Mouse (Mus musculus) myocyte (in vitro differentiated cells): ENCODE data around the gene Ppil6.

Experiments
- CEBPB ChIP-seq: IDR thresholded peaks from 2 replicates; pipeline ENCODE4 v1.6.1; 2011; ENCODE audit warnings: mild to moderate bottlenecking, moderate library complexity; ENCODE audit not compliant: poor library complexity, insufficient read depth, severe bottlenecking
- E2F4 ChIP-seq: IDR thresholded peaks from one replicate; pipeline ENCODE4 v1.6.1; 2011; ENCODE audit warnings: mild to moderate bottlenecking, control low read depth, moderate library complexity; ENCODE audit not compliant: insufficient read depth
- MAX ChIP-seq: IDR thresholded peaks from one replicate; pipeline ENCODE4 v1.6.1; 2011; ENCODE audit warnings: low read depth, mild to moderate bottlenecking, control low read depth
- MYOD1 ChIP-seq, 3 experiments: IDR thresholded peaks; one replicate each; pipeline ENCODE4 v1.6.1; 2011; ENCODE audit warnings: control low read depth in 2 of 3, low read depth in 2 of 3, mild to moderate bottlenecking in 2 of 3, moderate library complexity in 1 of 3; ENCODE audit not compliant: insufficient read length in 2 of 3, control insufficient read depth in 1 of 3
- POLR2A ChIP-seq: IDR thresholded peaks from one replicate; pipeline ENCODE4 v1.6.1; 2011; ENCODE audit warnings: low read depth, mild to moderate bottlenecking, control low read depth, moderate library complexity; ENCODE audit not compliant: insufficient read length
- POLR2AphosphoS2 ChIP-seq: IDR thresholded peaks from one replicate; pipeline ENCODE4 v1.6.1; 2011; ENCODE audit warnings: low read depth, control low read depth; ENCODE audit not compliant: insufficient read length
- SRF ChIP-seq: IDR thresholded peaks from one replicate; pipeline ENCODE4 v1.6.1; 2011; ENCODE audit warnings: low read depth; ENCODE audit not compliant: control insufficient read depth, insufficient read length
- TCF12 ChIP-seq: IDR thresholded peaks from one replicate; pipeline ENCODE4 v1.6.1; 2011; ENCODE audit warnings: mild to moderate bottlenecking, control low read depth; ENCODE audit not compliant: poor library complexity, insufficient read depth, severe bottlenecking
- USF1 ChIP-seq: IDR thresholded peaks from one replicate; pipeline ENCODE4 v1.6.1; 2011; ENCODE audit warnings: low read depth, mild to moderate bottlenecking, control low read depth, moderate library complexity

DNA sequence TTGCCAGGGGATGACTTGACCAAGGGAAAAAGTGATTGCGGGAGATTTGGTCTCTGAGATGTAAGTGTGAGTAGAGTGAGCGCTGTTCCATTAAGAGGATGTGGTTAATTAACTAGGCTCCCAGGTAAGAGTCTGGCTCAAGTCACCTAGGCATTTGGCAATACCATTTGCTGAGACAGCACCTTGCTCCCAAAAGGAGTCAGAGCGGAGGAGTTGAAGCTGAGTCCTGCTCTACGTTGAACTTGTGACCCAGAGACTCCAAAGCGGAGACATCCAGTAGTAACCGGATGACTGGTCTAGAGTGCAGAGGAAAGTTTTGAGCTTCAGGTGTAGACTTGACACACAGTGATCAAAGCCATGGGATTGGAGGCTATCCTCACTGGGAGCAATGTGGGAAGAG is 51.8 kb downstream of the Ppil6 start:
- TF ChIP-seq POLR2A, result no peak
- TF ChIP-seq SRF, result no peak
- no peak for TF ChIP-seq USF1
- no peak for TF ChIP-seq TCF12
- no peak for TF ChIP-seq MYOD1 (IDR thresholded peaks at IDR 0.05; ENCODE audit: control insufficient read depth in 1 of 3, insufficient read length in 2 of 3, low read depth in 2 of 3)
- no peak for TF ChIP-seq MAX
- TF ChIP-seq POLR2AphosphoS2, result no peak
- no peak for TF ChIP-seq CEBPB
- no peak for TF ChIP-seq E2F4
